Mouse (Mus musculus): ENCODE measurements around the gene Crybg3.

- no peak for TF ChIP-seq TAL1 (IDR thresholded peaks at IDR 0.05; ENCODE audit: low read length)
- no peak for TF ChIP-seq GATA1 (IDR thresholded peaks at IDR 0.05; ENCODE audit: low read length)
Observed at GRCm38 (mm10) chr16:59579237-59579636, 21.5 kb downstream of the Crybg3 start.

Data from erythroblast, embryonic 14.5 days (primary cell).